Mouse (Mus musculus) C2C12 (cell line): ENCODE measurements around the gene Clint1. TPM values are rescaled to one million over a fixed set of nuclear protein-coding genes. Genes with fewer than 3 reads are reported as not detected.

Experiments used
- H3K27me3 ChIP-seq: one replicate; pipeline ENCODE4 v1.6.1; 2011; ENCODE audit not compliant: control insufficient read depth, insufficient read depth, insufficient read length
- H3K36me3 ChIP-seq: one replicate; pipeline ENCODE4 v1.6.1; 2011; ENCODE audit not compliant: control insufficient read depth, insufficient read depth
- H3K4me3 ChIP-seq: one replicate; pipeline ENCODE4 v1.5.1; 2011; ENCODE audit warnings: mild to moderate bottlenecking, control low read depth; ENCODE audit not compliant: poor library complexity, insufficient read depth, severe bottlenecking
- H3K79me2 ChIP-seq: one replicate; pipeline ENCODE4 v1.6.1; 2011; ENCODE audit not compliant: control insufficient read depth, insufficient read depth
- H3K79me3 ChIP-seq: one replicate; pipeline ENCODE4 v1.6.1; 2011; ENCODE audit warnings: low read depth, control low read depth
- H3ac ChIP-seq: one replicate; pipeline ENCODE3; 2011; ENCODE audit warnings: low read depth; ENCODE audit not compliant: control insufficient read depth, insufficient read length
- CEBPB ChIP-seq: IDR thresholded peaks from one replicate; pipeline ENCODE4 v1.6.1; 2011; ENCODE audit warnings: low read depth, mild to moderate bottlenecking, control low read depth, moderate library complexity
- CTCF ChIP-seq: IDR thresholded peaks from one replicate; pipeline ENCODE4 v1.5.1; 2011; ENCODE audit not compliant: control insufficient read depth, insufficient read depth, insufficient read length
- FOSL1 ChIP-seq: IDR thresholded peaks from one replicate; pipeline ENCODE4 v1.8.0; 2011; ENCODE audit warnings: mild to moderate bottlenecking, low read length; ENCODE audit not compliant: poor library complexity, insufficient read depth, severe bottlenecking
- MAX ChIP-seq: IDR thresholded peaks from one replicate; pipeline ENCODE4 v1.6.1; 2011; ENCODE audit warnings: mild to moderate bottlenecking, control low read depth
- MYOD1 ChIP-seq: IDR thresholded peaks from one replicate; pipeline ENCODE4 v1.6.1; 2011; ENCODE audit warnings: low read depth; ENCODE audit not compliant: control insufficient read depth, insufficient read length
- MYOG ChIP-seq: IDR thresholded peaks from one replicate; pipeline ENCODE4 v1.6.1; 2011; ENCODE audit not compliant: control insufficient read depth, insufficient read length; ENCODE audit errors: extremely low read depth
- USF1 ChIP-seq: IDR thresholded peaks from one replicate; pipeline ENCODE4 v1.6.1; 2011; ENCODE audit warnings: low read depth, mild to moderate bottlenecking, control low read depth, moderate library complexity
- microRNA-seq: library from miRNA; unstranded; fragments of <30 nt; microRNA quantifications from one replicate; pipeline ENCODE4, GENCODE M21; 2019; ENCODE audit warnings: borderline microRNAs expressed
- polyA plus RNA-seq: library from polyadenylated mRNA; unstranded; fragments of >200 nt; fragmentation: generic; extraction: Trizol; gene quantifications from one replicate; pipeline ENCODE4 v1.2.1, GENCODE M21; 2012; ENCODE audit warnings: missing spikeins

The Clint1 gene
- polyA plus RNA-seq, 1 experiment, result 31.9 TPM

- no peaks in the 10 kb centered on the region for H3K36me3 ChIP-seq
- H3K27me3 ChIP-seq, result no peaks in the 10 kb centered on the region
- no peaks in the 10 kb centered on the region for H3K79me2 ChIP-seq
- TF ChIP-seq USF1 (no peak), MYOG (no peak), MYOD1 (no peak), FOSL1 (no peak), CTCF (no peak), CEBPB (no peak), MAX (no peak)
- no peak overlapping the region for H3K4me3 ChIP-seq
- no peak overlapping the region for H3ac ChIP-seq
- no peaks in the 10 kb centered on the region for H3K79me3 ChIP-seq
Measured at GRCm38 (mm10) chr11:45960003-45960402, 108.2 kb downstream of the Clint1 start.

Small RNA genes within 50 kb of the gene (microRNA-seq; reads per million reads assigned to microRNA genes)
- gene Gm22751, result not detected

Other genes starting within 250 kb of the Clint1 start
- 9.7 TPM for gene Lsm11, start 92.9 kb downstream of the Clint1 start, polyA plus RNA-seq
- gene Thg1l, start 103.4 kb downstream of the Clint1 start, polyA plus RNA-seq, result 28.5 TPM
- gene Sox30, start 128.3 kb downstream of the Clint1 start, polyA plus RNA-seq, result 0.01 TPM
- 4.0 TPM for gene Gm12166, start 200.3 kb downstream of the Clint1 start, polyA plus RNA-seq
- 14.0 TPM for gene Adam19, start 203.9 kb downstream of the Clint1 start, polyA plus RNA-seq